Mouse (Mus musculus) heart, embryonic 16.5 days (tissue): Measurements from ENCODE around the gene Derl3. TPM values are rescaled to one million over a fixed set of nuclear protein-coding genes. Genes with fewer than 3 reads are reported as not detected.
A peak's percentile ranks its signal among the peaks of the same experiment; 100 is the strongest.

Experiments used
- ATAC-seq: fragments of 200-750 bp; cut with Nextera tagmentation; replicated peaks from 2 replicates; pipeline ENCODE4 v1.8.0; 2017; ENCODE audit warnings: moderate number of reproducible peaks; ENCODE audit not compliant: insufficient read depth, low FRiP score; ENCODE audit errors: extremely low read depth
- H3K27ac ChIP-seq: fragments of 300-500 bp; sonication (generic); 2 replicates; pipeline ENCODE4 v1.5.1; 2014; ENCODE audit warnings: mild to moderate bottlenecking, low read length, control low read depth, moderate library complexity
- H3K27me3 ChIP-seq: fragments of 300-500 bp; sonication (generic); 2 replicates; pipeline ENCODE4 v1.6.1; 2014; ENCODE audit warnings: low read length, mixed read lengths; ENCODE audit not compliant: control insufficient read depth, insufficient read depth
- H3K36me3 ChIP-seq: fragments of 300-500 bp; sonication (generic); 2 replicates; pipeline ENCODE4 v1.6.1; 2014; ENCODE audit not compliant: control insufficient read depth, insufficient read depth
- H3K4me1 ChIP-seq: fragments of 300-500 bp; sonication (generic); 2 replicates; pipeline ENCODE4 v1.6.1; 2014; ENCODE audit warnings: low read length, mixed read lengths; ENCODE audit not compliant: control insufficient read depth, insufficient read depth
- H3K4me2 ChIP-seq: fragments of 300-500 bp; sonication (generic); 2 replicates; pipeline ENCODE4 v1.6.1; 2014; ENCODE audit warnings: low read depth, mild to moderate bottlenecking, control low read depth, low read length
- H3K4me3 ChIP-seq: fragments of 300-500 bp; sonication (generic); 2 replicates; pipeline ENCODE4 v1.5.1; 2014; ENCODE audit warnings: mild to moderate bottlenecking, control low read depth, low read length
- H3K9ac ChIP-seq: fragments of 300-500 bp; sonication (generic); 2 replicates; pipeline ENCODE4 v1.6.1; 2014; ENCODE audit warnings: low read length, control low read depth
- H3K9me3 ChIP-seq: fragments of 300-500 bp; sonication (generic); replicated peaks from 2 replicates; pipeline ENCODE4 v1.6.1; 2016; ENCODE audit warnings: low read length; ENCODE audit not compliant: control insufficient read depth
- WGBS: fragments of 180-500 bp; shearing (Covaris S2); extraction: QIAGEN DNeasy Blood & Tissue Kit; methylation state at CpG from one replicate; pipeline ENCODE4 v1.1.7; 2014; 5-methylcytosine and 5-hydroxymethylcytosine counted together
- polyA plus RNA-seq: library from polyadenylated mRNA; unstranded; fragments of >200 nt; fragmentation: Nextera tagmentation; extraction: Ambion mirVana; gene quantifications from 2 replicates; pipeline ENCODE4 v1.2.1, GENCODE M21; 2015

Gene Derl3
- polyA plus RNA-seq, 1 experiment from 2014 or later, result 1.2 TPM

- no peak overlapping the region for H3K4me2 ChIP-seq
These were observed 23.6 kb downstream of the Derl3 start for GRCm38 (mm10) chr10:75916840-75917239.

DNA sequence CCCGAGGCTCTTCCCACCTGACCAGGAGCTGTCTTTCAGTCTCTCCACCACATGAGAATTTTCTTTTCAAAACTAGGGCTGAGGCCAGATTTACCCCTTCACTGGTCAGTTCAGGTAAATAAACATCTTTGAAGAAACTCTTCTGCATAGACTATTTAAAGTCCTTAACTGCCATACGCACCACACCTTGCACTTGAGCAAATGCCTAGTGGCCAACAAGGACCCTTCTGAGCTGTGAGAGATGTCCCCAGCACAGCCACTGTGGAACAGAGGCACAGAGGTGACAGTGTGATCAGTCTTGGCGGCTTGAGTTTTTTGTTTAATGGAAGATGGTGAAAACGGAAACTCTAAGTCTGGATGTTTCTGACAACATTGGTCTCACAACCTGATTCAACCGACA lies 25.8 kb downstream of the Derl3 start:
- Histone ChIP-seq H3K27ac (no peak overlapping the region), H3K4me2 (no peak overlapping the region), H3K4me3 (no peak overlapping the region), H3K9me3 (no peaks in the 10 kb centered on the region), H3K27me3 (no peaks in the 10 kb centered on the region), H3K9ac (no peak overlapping the region), H3K4me1 (peaks cover 16% of the 10 kb centered on the region), H3K36me3 (peaks cover 6% of the 10 kb centered on the region)
- WGBS, result 82% methylated on average over 5 of the region's 5 CpGs
- ATAC-seq, result no peak

More at GRCm38 (mm10) chr10:75916840-75917239, 23.6 kb downstream of the Derl3 start:
- H3K36me3 ChIP-seq, result peaks cover 13% of the 10 kb centered on the region
- H3K9me3 ChIP-seq, result no peaks in the 10 kb centered on the region
- no peak overlapping the region for H3K27ac ChIP-seq
- H3K4me3 ChIP-seq, result no peak overlapping the region
- H3K27me3 ChIP-seq, result no peaks in the 10 kb centered on the region
- H3K4me1 ChIP-seq, result peaks cover 16% of the 10 kb centered on the region
- H3K9ac ChIP-seq, result no peak overlapping the region
- no peak for ATAC-seq
- 84% methylated on average over 8 of the region's 8 CpGs for WGBS

DNA sequence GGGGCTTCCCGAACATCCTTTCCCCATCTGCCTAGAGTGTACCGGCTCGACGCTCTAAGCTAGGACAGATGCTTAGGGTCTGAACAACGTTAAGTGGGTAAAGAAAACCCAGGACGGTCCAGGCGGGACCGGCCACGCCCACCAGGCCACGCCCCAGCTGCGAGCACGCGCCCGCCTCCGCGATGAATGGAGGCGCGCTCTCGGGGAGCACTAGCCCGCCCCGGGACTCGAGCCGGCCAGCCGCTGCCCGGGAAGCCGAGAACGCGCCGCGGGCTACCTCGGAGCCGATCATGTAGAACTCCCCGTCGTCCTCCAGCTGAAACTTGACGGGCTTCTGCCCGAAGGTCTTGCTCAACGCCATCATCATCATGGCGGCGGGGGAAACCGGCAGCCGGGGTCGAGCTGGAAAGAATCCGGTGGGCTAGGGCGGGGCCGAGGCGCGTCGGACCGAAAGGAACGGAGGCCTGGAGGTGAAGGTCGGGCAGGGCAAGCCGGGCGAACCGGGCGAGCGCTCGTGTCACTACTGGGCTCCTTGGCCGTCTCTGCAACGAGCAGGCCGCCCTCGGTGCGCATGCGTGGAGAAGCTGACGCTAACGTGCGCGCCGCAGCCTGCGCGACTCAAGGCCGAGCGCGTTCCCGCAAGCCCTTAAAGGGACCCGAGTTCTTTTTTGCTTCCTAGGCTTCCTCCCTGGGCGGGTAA lies 28.0 kb downstream of the Derl3 start, which contains the start of gene Smarcb1:
Gene Smarcb1, minus strand, starts transcription at position 592 of the 700 bp plus-strand sequence.
- Histone ChIP-seq H3K36me3 (no peaks in the 10 kb centered on the region; the same call in 1 of the 2 replicates), H3K9ac (peak within 1 kb of the TSS; percentile 94), H3K9me3 (no peaks in the 10 kb centered on the region), H3K27me3 (no peaks in the 10 kb centered on the region), H3K4me3 (peak within 1 kb of the TSS; percentile 94), H3K4me1 (peaks cover 16% of the 10 kb centered on the region), H3K27ac (peak within 1 kb of the TSS; percentile 94), H3K4me2 (peak within 1 kb of the TSS; percentile 93)
- under 1% methylated on average over 76 of the region's 76 CpGs for WGBS
- ATAC-seq, result peak; percentile 95

DNA sequence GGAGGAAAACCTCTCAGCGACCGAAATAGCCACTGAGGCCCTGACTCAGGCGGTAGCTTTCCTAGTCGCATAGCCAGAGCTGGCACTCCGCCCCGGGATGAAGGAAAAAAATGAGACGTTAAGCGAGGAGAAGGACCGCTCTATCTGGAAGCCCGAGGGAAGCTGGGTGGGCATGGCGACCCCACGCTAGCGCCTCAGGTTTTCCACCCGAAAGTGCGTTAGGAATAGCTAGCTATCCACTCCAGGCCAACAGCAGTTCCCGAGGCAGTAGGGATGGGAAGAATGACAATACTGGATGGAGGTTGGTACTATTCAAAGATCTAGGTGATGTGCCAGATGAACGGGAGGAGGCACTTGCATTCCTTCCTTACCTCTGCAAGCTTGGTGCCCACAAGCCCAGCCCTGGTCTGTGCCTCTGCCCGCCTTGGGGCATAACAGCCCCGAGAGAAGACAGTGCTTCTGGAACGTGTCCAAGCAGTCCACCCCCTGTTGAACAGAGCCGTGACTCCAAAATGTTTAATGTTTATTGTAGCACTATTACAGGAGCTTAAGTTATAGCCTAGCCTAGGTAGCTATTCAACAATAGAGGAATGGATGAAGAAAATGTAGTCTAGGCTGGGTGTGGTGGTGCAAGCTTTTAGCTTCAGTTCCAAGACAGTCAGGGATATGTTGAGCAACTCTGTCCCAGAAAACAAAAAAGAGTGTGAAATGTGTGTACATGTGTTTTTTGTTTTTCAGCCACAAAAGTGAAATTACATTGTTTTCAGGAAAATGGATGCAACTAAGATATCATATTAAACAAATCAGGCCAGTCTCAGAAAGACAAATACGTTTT lies 28.7 kb downstream of the Derl3 start:
- H3K36me3 ChIP-seq, result no peaks in the 10 kb centered on the region
- ATAC-seq, result no peak

DNA sequence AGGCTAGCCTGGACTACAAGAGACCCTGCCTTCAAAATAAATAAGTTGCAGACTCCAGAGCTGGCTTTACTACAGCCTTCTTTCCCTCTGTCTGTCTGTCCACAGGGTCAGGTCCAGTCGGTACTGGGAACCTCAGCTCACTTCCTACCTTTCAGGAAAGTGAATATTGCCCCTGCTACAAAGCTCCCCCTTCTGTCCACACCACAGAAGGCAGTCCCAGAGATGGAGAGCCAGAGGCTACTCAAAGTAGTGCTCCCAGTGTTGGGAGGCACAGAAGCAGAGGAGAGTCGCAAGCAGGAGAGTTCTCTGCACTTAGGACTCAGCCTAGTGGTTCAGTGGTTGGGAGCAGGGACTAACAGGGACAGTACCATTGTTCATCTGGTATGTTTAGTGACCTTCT lies 31.1 kb downstream of the Derl3 start:
- Histone ChIP-seq H3K27me3 (no peaks in the 10 kb centered on the region), H3K9me3 (no peaks in the 10 kb centered on the region), H3K27ac (no peak overlapping the region), H3K36me3 (no peaks in the 10 kb centered on the region; the same call in 1 of the 2 replicates), H3K4me2 (no peak overlapping the region), H3K4me1 (peaks cover 14% of the 10 kb centered on the region), H3K4me3 (no peak overlapping the region), H3K9ac (no peak overlapping the region)
- no peak for ATAC-seq
- WGBS, result 65% methylated on average over 2 of the region's 2 CpGs

More for the DNA sequence above, 28.7 kb downstream of the Derl3 start:
- Histone ChIP-seq H3K4me3 (peak overlapping the region; percentile 94), H3K4me2 (peak overlapping the region; percentile 82), H3K27me3 (no peaks in the 10 kb centered on the region), H3K9me3 (no peaks in the 10 kb centered on the region), H3K9ac (peak overlapping the region; percentile 94), H3K27ac (peak overlapping the region; percentile 94), H3K4me1 (peaks cover 16% of the 10 kb centered on the region)
- 4% methylated on average over 22 of the region's 22 CpGs for WGBS

DNA sequence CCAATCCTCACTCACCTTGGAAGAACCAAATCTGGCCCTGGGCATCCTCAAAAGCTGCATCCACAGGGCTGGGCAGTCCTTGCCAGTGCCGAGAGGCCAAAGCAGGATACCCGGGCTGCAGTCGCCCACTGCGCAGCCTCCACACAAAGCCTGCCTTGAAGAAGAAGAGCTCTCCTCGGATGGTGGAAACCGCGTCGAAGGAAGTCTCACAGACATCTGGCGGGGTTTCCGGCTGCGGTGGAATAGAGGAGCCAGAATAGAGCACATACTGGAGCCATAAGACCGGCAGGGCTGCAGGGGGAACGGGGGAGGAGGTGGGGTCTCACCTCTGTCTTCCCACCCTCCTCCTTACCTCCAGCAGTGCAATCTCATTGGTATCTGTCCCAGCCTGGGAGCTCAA lies 33.2 kb downstream of the Derl3 start:
- Histone ChIP-seq H3K27ac (no peak overlapping the region), H3K9ac (no peak overlapping the region), H3K4me1 (peaks cover 16% of the 10 kb centered on the region), H3K4me2 (no peak overlapping the region), H3K9me3 (no peaks in the 10 kb centered on the region), H3K4me3 (no peak overlapping the region), H3K27me3 (peaks cover 3% of the 10 kb centered on the region), H3K36me3 (no peaks in the 10 kb centered on the region; the same call in 1 of the 2 replicates)
- ATAC-seq, result no peak
- 64% methylated on average over 13 of the region's 13 CpGs for WGBS

- Histone ChIP-seq H3K36me3 (no peaks in the 10 kb centered on the region; the same call in 1 of the 2 replicates), H3K9ac (no peak overlapping the region), H3K4me3 (no peak overlapping the region), H3K9me3 (no peaks in the 10 kb centered on the region), H3K27me3 (peaks cover 4% of the 10 kb centered on the region), H3K27ac (no peak overlapping the region), H3K4me2 (peak overlapping the region; percentile 31), H3K4me1 (peaks cover 23% of the 10 kb centered on the region)
- WGBS, result 18% methylated on average over 6 of the region's 6 CpGs
- ATAC-seq, result no peak
These were observed 37.1 kb downstream of the Derl3 start for GRCm38 (mm10) chr10:75930304-75930703.

- Histone ChIP-seq H3K4me3 (peak overlapping the region; percentile 61), H3K4me2 (peak overlapping the region; percentile 80), H3K27me3 (peaks cover 4% of the 10 kb centered on the region), H3K9ac (peak overlapping the region; percentile 4; the same call in 1 of the 2 replicates), H3K36me3 (no peaks in the 10 kb centered on the region; the same call in 1 of the 2 replicates), H3K27ac (no peak overlapping the region), H3K4me1 (peaks cover 24% of the 10 kb centered on the region), H3K9me3 (no peaks in the 10 kb centered on the region)
- WGBS, result 32% methylated on average over 7 of the region's 7 CpGs
- no peak for ATAC-seq
These were observed 38.1 kb downstream of the Derl3 start for GRCm38 (mm10) chr10:75931311-75931710.
